Mouse (Mus musculus) myocyte (in vitro differentiated cells): ENCODE data around the gene Trp53bp2.

Experiments
- MAX ChIP-seq: IDR thresholded peaks from one replicate; pipeline ENCODE4 v1.6.1; 2011; ENCODE audit warnings: low read depth, mild to moderate bottlenecking, control low read depth
- POLR2AphosphoS2 ChIP-seq: IDR thresholded peaks from one replicate; pipeline ENCODE4 v1.6.1; 2011; ENCODE audit warnings: low read depth, control low read depth; ENCODE audit not compliant: insufficient read length
- REST ChIP-seq: IDR thresholded peaks from one replicate; pipeline ENCODE4 v1.6.1; 2011; ENCODE audit warnings: mild to moderate bottlenecking, control low read depth, moderate library complexity; ENCODE audit not compliant: insufficient read depth, insufficient read length
- USF1 ChIP-seq: IDR thresholded peaks from one replicate; pipeline ENCODE4 v1.6.1; 2011; ENCODE audit warnings: low read depth, mild to moderate bottlenecking, control low read depth, moderate library complexity

GRCm38 (mm10) chr1:182378876-182379275, 30.1 kb upstream of the Trp53bp2 start:
- no peak for TF ChIP-seq REST
- no peak for TF ChIP-seq POLR2AphosphoS2
- no peak for TF ChIP-seq MAX
- TF ChIP-seq USF1: no peak
